8 mouse cellular contexts compared by ENCODE assay signal in the genomic region with DNA sequence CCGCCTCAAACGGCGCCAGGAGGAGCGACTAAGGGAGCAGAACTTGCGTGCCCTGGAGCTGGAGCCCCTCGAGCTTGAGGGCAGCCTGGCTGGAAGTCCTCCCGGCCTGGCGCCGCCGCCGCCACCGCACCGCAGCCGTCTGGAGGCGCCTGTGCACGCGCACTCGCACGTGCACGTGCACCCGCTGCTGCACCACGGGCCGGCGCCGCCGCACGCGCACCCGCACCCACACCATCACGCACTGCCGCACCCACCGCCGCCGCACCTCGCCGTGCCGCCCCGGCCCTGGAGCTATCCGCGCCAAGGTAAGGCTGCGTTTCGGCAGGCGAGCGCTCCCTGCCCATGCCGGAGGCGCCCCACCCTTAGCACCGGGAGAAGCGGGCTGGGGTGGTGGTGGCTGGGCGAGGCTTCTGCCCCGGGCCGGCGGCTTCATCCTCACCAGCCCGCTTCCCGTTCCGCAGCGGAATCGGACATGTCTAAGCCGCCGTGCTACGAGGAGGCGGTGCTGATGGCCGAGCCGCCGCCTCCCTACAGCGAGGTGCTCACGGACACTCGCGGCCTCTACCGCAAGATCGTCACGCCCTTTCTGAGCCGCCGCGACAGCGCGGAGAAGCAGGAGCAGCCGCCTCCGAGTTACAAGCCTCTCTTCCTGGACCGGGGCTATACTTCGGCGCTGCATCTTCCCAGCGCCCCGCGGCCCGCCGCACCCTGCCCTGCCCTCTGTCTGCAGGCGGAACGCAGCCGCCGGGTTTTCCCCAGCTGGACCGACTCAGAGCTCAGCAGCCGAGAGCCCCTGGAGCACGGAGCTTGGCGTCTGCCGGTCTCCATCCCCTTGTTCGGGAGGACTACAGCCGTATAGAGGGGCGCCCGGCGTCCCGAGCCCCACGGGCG. TPM values are rescaled to one million over a fixed set of nuclear protein-coding genes. Genes with fewer than 3 reads are reported as not detected.
DNase-seq lines count a peak whose midpoint lies in the region; ATAC-seq lines count a peak whose summit lies in the region.
"Had no signal": no experiment of that assay in that cellular context is flagged by ENCODE, and none has a peak within 500 bp of the region (broad histone marks: within the 10 kb centered on the region; RNA-seq: fewer than 3 reads in every experiment).

No protein-coding gene starts in this region.

- DNase-seq in MN1 (ENCODE audit: low spot score), result peak; percentile 63
- peak; percentile 51 to 73 for DNase-seq in cerebellum, postnatal 4 days (ENCODE audit: low spot score in 2 of 2)
- DNase-seq in layer of hippocampus, postnatal 25 days (ENCODE audit: extremely low spot score in 1 of 2, low spot score in 1 of 2), result peak; percentile 54 to 74
- DNase-seq in right cerebral cortex, postnatal 4 days, result peak; percentile 82

- ATAC-seq in CD4-positive, CD25-positive, alpha-beta regulatory T cell, adult 4 months, result peak; percentile 32
- ATAC-seq in heart, embryonic 14.5 days (ENCODE audit: insufficient number of reproducible peaks, insufficient read depth, low FRiP score, low read depth), result peak; percentile 15; the same call in 1 of the 2 replicates

- peak overlapping the region; percentile 52 to 65 for H3K4me3 ChIP-seq in heart, embryonic 14.5 days (ENCODE audit: control insufficient read depth in 1 of 2, insufficient read depth in 1 of 2, low read depth in 1 of 2, low read length in 2 of 2)
- peak overlapping the region; percentile 94 for H3K4me3 ChIP-seq in megakaryocyte, embryonic 14.5 days (replicated peaks)

- H3K27ac ChIP-seq in heart, embryonic 14.5 days (replicated peaks in 1 of 2; ENCODE audit: control insufficient read depth in 1 of 2, insufficient read depth in 1 of 2, low read depth in 2 of 2, low read length in 2 of 2), result peak overlapping the region in 1 of 2 experiments; percentile 50; a peak in 2 of 4 replicates
- H3K27ac ChIP-seq: macrophage had no signal

- no peaks in the 10 kb centered on the region for H3K9me3 ChIP-seq in heart, embryonic 14.5 days (ENCODE audit: control insufficient read depth, low read length)
- H3K9me3 ChIP-seq in megakaryocyte, embryonic 14.5 days, result peaks cover 12% of the 10 kb centered on the region

- under 1% methylated on average over 88 of the region's 103 CpGs for WGBS in heart, embryonic 14.5 days

- peak overlapping the region; percentile 78 for H3K9ac ChIP-seq in heart, embryonic 14.5 days (ENCODE audit: low read length)

- peaks cover 40% of the 10 kb centered on the region for H3K36me3 ChIP-seq in heart, embryonic 14.5 days (ENCODE audit: control insufficient read depth, insufficient read depth, low read length)
- H3K36me3 ChIP-seq in megakaryocyte, embryonic 14.5 days (replicated peaks; ENCODE audit: low read length), result no peaks in the 10 kb centered on the region

- peaks cover 65% of the 10 kb centered on the region for H3K27me3 ChIP-seq in heart, embryonic 14.5 days (ENCODE audit: control insufficient read depth, insufficient read depth, low read length)
- H3K27me3 ChIP-seq in megakaryocyte, embryonic 14.5 days (replicated peaks), result peaks cover 99% of the 10 kb centered on the region

- peak overlapping the region; percentile 100 for H3K4me2 ChIP-seq in heart, embryonic 14.5 days (ENCODE audit: low read length)

- H3K4me1 ChIP-seq in heart, embryonic 14.5 days (ENCODE audit: control insufficient read depth in 2 of 2, insufficient read depth in 2 of 2, low read length in 2 of 2), result peaks cover 9 to 22% of the 10 kb centered on the region in 2 experiments; a peak in 3 of 4 replicates
- H3K4me1 ChIP-seq in megakaryocyte, embryonic 14.5 days, result peaks cover 54% of the 10 kb centered on the region

RNA-seq across cellular contexts. Expression of a gene that starts 8.3 kb away (rescaled TPM):
- polyA plus RNA-seq in CD4-positive, CD25-positive, alpha-beta regulatory T cell, adult 4 months (2017; shearing (Covaris generic)), result not detected
- 0.24 and 0.30 TPM in 2 replicates for polyA plus RNA-seq in heart, embryonic 14.5 days (2014; fragmentation: Nextera tagmentation; extraction: Ambion mirVana)
- 10 to 100 TPM; 96.9 to 97.3 TPM for total RNA-seq in layer of hippocampus, postnatal 25 days (2021)
- 5.3 and 21.1 TPM in 2 replicates for polyA plus RNA-seq in megakaryocyte, embryonic 14.5 days (2012; ENCODE audit: insufficient read depth, low replicate concordance)
- polyA plus RNA-seq: macrophage had no signal

RNA-seq across cellular contexts. Expression of a gene that starts 15.5 kb away (rescaled TPM):
- not detected for polyA plus RNA-seq in CD4-positive, CD25-positive, alpha-beta regulatory T cell, adult 4 months (2017; shearing (Covaris generic))
- 51.8 and 53.5 TPM in 2 replicates for polyA plus RNA-seq in heart, embryonic 14.5 days (2014; fragmentation: Nextera tagmentation; extraction: Ambion mirVana)
- total RNA-seq in layer of hippocampus, postnatal 25 days (2021), result 100 to 1,000 TPM; 356 to 398 TPM
- 1.8 and 5.0 TPM in 2 replicates for polyA plus RNA-seq in megakaryocyte, embryonic 14.5 days (2012; ENCODE audit: insufficient read depth, low replicate concordance)
- polyA plus RNA-seq: macrophage had no signal

RNA-seq across cellular contexts. Expression of a gene that starts 27.5 kb away (rescaled TPM):
- 10 to 100 TPM; 26.4 to 36.7 TPM for polyA plus RNA-seq in CD4-positive, CD25-positive, alpha-beta regulatory T cell, adult 4 months (2017; shearing (Covaris generic))
- polyA plus RNA-seq in heart, embryonic 14.5 days (2014; fragmentation: Nextera tagmentation; extraction: Ambion mirVana), result 20.6 and 23.6 TPM in 2 replicates
- total RNA-seq in layer of hippocampus, postnatal 25 days (2021), result 10 to 100 TPM; 66.7 to 74.7 TPM
- polyA plus RNA-seq in megakaryocyte, embryonic 14.5 days (2012; ENCODE audit: insufficient read depth, low replicate concordance), result 33.8 and 54.2 TPM in 2 replicates

RNA-seq across cellular contexts. Expression of a gene that starts 41.1 kb away (rescaled TPM):
- polyA plus RNA-seq in CD4-positive, CD25-positive, alpha-beta regulatory T cell, adult 4 months (2017; shearing (Covaris generic)), result 10 to 100 TPM in 1 of 2 experiments, 1 to 10 TPM in 1; 6.3 to 14.6 TPM
- polyA plus RNA-seq in heart, embryonic 14.5 days (2014; fragmentation: Nextera tagmentation; extraction: Ambion mirVana), result 329 and 370 TPM in 2 replicates
- total RNA-seq in layer of hippocampus, postnatal 25 days (2021), result 10 to 100 TPM; 86.6 to 97.7 TPM
- 681 and 731 TPM in 2 replicates for polyA plus RNA-seq in megakaryocyte, embryonic 14.5 days (2012; ENCODE audit: insufficient read depth, low replicate concordance)

RNA-seq across cellular contexts. Expression of a gene that starts 45.8 kb away (rescaled TPM):
- polyA plus RNA-seq in CD4-positive, CD25-positive, alpha-beta regulatory T cell, adult 4 months (2017; shearing (Covaris generic)), result not detected
- not detected in 2 replicates for polyA plus RNA-seq in heart, embryonic 14.5 days (2014; fragmentation: Nextera tagmentation; extraction: Ambion mirVana)
- total RNA-seq in layer of hippocampus, postnatal 25 days (2021), result under 1 TPM; 0.35 to 0.47 TPM
- 0.54 TPM in 1 of 2 replicates, not detected in the other for polyA plus RNA-seq in megakaryocyte, embryonic 14.5 days (2012; ENCODE audit: insufficient read depth, low replicate concordance)
- polyA plus RNA-seq: macrophage had no signal
